Mouse (Mus musculus) kidney, postnatal 14 days (tissue): Measurements from ENCODE around the gene Ctps2.

Experiments used
- DNase-seq: peaks from one replicate; pipeline ENCODE4 v3.0.0; 2022; ENCODE audit warnings: mixed read lengths

Gene Ctps2

DNA sequence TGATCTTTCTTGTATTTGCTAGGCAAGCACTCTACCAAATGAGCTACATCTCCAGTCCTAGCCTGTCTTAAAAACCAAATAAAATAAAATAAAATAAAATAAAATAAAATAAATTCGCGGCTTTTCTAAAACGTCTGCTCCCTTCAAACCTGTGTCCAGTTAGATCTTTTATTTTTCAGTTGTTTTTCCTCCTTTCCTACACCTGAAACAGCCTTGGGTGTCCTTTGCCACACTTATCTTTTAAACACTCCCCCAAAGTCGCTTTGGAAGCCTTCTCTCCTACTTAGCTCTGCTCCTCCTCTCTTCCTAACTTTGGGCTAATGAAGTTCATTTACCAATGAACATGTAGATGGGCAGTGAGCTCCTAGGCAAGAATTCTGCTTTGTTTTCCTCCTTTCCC, at the start of gene Ctps2:
Gene Ctps2, plus strand, starts transcription at position 301 of the 400 bp plus-strand sequence.
- DNase-seq: no peak

DNA sequence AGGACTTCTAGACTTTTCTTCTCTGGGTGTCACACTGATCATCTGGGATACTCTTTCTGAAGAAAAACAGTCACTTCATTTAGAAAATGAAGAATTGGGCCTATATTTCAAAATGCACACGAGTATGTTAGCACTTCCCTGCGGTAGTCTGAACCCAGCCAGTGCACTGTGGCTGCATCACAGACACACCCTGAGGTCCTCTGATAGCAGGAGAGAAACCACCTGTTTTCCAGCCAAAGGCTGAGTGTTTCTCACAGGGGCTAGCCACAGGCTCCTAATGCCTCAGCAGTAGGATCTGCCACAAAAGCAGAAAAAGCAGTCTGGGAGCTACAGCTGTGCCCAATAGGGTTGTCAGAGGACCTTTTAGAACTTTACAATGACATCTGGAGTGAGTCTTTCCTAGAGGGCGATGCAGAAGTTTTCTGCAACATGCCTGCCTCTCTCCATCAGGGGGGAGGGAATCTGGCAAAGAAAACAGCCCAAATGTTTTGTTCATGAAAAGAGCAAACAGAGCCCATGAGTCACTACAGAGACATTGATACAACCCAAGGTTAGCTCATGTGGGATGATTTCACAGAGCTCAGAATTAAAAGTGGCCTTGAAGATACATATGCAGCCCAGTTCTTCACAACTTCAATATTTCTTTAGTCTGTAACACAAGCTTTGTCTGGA, 32.6 kb upstream of the Ctps2 start:
- no peak for DNase-seq

GRCm38 (mm10) chrX:162871734-162872517, 29.1 kb upstream of the Ctps2 start:
- DNase-seq: no peak

GRCm38 (mm10) chrX:162873761-162874160, 27.3 kb upstream of the Ctps2 start:
- no peak for DNase-seq

DNA sequence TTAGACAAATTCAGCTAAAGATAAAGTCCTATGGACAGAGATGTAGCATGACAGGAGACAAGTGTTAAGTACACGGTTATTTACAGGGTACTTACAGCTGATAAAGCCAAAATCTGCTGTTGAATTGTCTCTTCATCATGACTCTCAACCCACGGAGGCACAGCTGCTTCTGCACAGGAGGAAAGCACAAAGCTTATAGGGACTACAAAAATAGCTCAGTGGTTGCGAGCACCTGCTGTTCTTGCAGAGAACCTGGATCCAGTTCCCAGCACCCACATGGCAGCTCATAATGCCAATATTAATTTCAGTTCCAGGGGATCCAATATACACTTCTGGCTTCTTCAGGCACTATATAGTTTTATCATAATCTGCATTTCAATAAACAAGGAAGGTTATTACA, 22.8 kb upstream of the Ctps2 start:
- no peak for DNase-seq

- peak; percentile 92 for DNase-seq
These were observed 13.0 kb upstream of the Ctps2 start, which contains the start of gene Syap1 for GRCm38 (mm10) chrX:162887931-162888511. Syap1 (minus strand) TSS chrX:162888447.

DNA sequence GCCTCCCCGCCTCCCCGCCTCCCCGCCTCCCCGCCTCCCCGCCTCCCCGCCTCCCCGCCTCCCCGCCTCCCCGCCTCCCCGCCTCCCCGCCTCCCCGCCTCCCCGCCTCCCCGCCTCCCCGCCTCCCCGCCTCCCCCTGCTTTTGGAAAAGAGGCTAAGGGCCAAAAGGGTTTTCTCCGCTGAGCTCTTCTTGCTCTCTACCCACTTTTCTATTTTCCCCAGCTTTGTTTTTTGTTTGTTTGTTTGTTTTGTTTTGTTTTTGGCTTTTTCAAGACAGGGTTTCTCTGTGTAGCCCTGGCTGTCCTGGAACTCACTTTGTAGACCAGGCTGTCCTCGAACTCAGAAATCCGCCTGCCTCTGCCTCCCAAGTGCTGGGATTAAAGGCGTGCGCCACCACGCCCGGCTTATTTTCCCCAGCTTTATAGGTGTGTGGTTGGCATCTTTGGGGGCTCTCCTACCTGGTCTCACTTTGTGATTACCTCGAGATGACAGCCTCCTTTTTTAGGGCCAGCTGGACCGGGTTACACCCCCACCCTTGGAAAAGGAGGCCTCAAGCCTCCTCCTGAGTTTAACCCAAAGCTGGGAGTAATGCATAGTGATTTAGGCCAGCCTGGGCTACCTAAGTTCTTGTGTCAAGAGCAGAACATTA, 12.3 kb upstream of the Ctps2 start:
- DNase-seq: peak; percentile 12

DNA sequence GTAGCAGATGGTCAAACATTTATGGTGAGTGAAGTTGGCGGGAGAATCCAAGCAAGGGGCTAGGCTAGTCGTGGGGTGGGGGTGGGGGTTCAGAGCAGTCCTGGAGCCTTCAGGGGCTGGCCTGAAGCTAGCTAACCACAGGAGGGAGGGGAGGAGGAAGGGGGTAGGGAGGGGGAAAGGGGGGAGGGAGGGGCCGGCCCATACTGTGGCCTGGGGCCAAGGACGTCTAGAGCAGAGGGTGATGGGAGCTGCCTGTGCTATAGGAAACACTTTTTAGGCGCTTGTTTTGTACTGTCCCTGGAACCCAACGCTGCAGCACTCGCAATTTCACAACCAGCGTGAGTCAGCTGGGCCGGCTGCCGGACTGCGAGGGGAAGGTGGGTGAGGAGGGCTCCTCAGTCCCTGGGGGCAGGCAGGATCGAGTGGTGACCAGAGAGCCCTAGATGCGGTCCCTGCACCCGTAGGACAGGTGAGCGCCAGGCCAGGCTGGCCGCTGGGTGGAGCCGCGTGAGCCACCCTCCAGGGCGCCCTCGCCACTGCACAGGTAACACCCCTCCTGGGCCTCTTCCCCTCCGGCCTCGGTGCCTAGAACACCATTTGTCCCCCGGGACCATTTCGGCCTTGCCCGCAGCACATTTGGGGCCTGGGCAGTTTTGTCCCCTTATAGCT, 467 bp downstream of the Ctps2 start:
- peak; percentile 54 for DNase-seq

DNA sequence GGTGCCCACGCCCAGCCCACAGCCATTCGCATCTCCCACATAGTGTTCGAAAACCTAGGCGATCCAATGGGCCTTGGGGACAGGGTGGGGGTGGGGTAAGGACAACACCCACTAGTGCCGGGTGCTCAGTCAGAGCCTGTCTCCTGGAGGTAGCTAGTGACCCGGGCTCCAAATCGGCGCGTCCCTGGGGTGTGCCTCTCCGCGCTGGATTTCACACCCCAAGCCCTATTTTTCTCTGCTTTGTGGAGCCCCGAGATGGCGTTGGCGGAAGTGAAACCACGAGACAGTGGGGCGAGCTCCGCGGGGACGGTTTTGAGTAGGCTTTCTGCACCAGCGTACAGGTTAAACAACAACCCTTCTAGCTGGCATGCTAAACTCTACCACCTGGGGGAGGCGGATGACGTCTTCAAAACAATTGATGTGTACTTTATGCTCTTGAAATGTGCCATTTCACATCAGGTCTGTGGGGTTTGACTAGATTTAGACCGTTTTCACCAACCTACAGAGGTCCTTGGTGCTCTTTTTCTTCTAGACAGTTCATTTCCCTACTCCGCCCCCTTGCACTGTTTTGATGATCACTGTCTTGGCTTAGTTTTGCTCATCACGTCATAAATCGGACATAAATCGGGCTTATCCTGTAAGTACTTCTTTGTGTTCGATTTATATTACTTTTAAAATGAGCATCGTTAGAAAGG, 1.1 kb downstream of the Ctps2 start:
- DNase-seq: peak; percentile 62

GRCm38 (mm10) chrX:162907554-162907953, 6.5 kb downstream of the Ctps2 start:
- no peak for DNase-seq

DNA sequence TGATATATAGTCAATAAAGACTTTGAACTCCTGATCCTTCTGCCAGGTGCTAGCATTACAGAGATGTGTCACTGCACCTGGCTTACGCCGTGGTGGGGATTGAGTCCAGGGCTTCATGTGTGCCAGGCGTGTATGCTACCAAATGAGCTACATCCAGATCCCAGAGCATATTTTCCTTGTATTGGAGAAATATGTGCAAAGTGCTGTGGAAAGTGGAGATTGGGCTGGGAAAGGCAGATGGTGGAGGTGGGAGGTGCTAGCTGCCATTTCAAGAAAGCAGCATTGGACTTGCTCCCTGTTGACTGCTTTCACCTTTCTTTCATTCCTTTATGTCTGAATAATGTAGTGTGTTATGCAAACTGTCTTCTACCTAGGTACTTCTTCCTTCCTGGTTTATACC, 12.6 kb downstream of the Ctps2 start:
- DNase-seq: no peak

DNA sequence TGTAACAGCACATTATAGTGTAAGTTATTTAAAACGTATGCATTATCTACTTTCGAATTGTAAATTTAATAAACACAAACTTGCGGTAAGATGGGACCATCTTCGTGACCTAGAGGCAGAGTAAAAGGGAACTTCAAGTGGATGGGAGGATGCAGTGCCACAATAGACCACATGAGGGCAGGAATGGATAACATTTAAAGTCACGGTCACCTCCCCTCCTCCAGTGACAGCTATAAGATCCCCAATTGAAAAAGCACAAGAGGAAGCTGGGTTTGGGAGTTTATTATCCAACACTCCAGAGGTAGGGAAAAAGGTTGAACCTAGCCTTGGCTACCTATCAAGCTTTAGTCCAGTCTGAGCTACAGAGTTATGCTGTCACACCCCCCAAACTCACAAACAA, 14.7 kb downstream of the Ctps2 start:
- peak; percentile 61 for DNase-seq

GRCm38 (mm10) chrX:162921487-162922125, 20.6 kb downstream of the Ctps2 start:
- peak; percentile 23 for DNase-seq

DNA sequence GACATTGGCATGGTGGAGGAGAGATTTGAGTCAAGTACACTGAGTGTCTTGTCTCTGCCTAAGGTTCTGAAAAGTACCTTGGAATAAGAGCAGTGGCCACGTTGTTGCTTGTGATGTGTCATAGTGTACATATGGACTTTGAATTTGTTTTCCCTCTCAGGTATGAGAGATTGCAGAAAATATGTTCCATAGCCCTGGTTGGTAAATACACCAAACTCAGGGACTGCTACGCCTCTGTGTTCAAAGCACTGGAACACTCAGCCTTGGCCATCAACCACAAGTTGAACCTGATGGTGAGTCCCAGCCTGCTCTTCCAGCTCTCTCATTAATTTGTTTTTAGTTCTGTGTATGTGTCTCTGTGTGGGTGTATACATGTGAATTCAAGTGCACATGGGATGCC, 30.4 kb downstream of the Ctps2 start:
- DNase-seq: no peak

GRCm38 (mm10) chrX:162942027-162942426, 41.0 kb downstream of the Ctps2 start:
- DNase-seq: no peak

- DNase-seq: peak; percentile 50
These were observed 48.9 kb downstream of the Ctps2 start for GRCm38 (mm10) chrX:162949811-162950439.

DNA sequence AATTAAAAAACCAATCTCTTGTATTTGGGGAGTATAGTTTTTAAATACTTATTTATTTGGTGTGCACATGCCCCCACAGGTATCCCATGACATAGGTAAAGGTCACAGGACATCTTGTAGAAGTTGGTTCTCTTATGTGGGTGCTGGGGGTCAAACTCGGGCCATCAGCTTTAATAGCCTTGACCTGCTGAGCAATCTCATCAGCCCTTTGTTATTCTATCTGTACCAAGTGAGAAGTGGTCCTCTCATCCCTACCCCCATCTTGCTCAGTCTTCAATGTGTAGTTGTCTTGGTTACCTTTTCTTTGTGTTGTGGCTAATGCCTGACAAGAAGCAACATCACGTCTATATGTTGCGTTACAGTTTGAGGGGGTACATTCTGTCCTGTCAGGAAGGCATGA, 56.9 kb downstream of the Ctps2 start:
- no peak for DNase-seq

DNA sequence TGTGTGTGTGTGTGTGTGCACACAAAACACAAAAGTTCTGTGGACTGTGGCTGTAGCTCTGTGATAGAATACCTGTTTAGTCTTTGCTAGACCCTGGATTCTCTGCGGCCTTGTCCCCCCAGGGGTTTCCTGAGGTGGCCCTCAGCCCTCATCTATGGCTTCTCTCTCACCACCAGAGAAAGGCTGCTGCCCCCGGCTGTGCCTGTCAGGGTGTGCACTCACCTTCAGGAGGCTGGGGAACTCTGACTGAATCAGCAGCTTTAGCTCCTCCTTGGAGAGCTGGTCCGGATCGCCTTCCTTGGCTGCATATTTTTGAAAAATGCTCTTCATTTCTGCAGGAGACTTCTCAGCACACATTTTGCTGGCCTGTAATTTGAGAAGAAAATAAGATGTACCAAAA, 62.8 kb downstream of the Ctps2 start:
- no peak for DNase-seq

DNA sequence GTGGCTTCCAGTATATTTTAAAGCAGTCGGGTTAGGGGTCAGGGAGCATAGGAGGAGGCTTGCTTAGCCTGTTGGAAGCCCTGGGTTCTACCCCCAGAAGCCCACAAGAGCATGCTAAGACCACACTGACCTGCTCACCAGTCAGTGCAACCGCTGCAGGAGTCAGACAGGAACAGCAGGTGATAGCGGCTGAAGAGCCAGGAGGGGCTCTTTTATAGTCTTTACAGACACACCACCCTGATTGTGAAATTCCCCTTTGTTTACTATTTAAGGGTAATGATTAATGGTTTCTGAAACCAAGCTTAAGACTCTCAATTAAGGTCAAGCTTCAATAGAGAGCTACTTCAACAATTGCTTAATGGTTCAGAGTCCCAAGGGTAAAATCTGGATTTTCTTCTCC, 63.3 kb downstream of the Ctps2 start, which contains the start of gene S100g:
Gene S100g, minus strand, starts transcription at position 217 of the 400 bp plus-strand sequence.
- DNase-seq: peak; percentile 16

DNA sequence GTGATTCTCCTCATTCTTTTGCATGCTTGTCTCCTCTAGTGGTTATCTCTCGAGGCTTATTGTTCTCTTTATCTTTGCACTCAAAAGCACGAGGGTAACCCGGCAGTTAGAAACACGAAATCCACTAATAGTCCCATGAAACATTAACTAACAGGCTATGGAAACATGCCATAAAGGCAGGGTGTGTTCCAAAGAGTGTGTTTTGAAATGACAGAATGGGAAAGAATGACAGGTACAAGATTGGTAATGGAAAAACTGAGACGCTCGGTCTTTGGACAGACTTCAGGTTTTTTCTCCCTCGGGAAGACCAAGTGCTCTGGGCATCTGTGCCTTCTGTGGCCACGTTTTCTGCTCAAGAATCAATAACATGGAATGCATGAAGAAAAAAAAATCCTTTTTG, 66.4 kb downstream of the Ctps2 start:
- peak; percentile 22 for DNase-seq

DNA sequence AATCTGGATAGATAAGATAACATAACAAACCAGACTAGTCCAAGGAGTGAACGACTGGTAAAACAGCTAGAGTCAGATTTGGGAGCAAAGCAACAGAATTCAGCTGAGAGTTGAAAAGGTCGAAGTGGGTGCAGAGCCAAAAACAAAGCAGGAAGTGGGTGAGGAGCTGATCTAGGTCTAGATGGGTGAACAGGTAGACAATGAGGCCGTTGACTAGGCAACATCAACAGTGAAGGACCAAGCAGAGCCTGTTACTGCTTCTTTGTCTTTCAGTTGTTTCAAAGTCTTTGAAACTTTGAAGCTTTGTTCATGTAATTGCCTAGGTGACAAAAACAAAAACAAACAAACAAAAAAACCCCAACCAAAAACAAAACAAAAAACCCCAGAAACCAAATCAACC, 75.2 kb downstream of the Ctps2 start:
- DNase-seq: no peak
